Mouse (Mus musculus) left cerebral cortex, postnatal 36 days (tissue): ENCODE measurements around the gene Hormad2. TPM values are rescaled to one million over a fixed set of nuclear protein-coding genes. Genes with fewer than 3 reads are reported as not detected.

Experiments
- DNase-seq, 2 experiments: peaks; one replicate each; pipeline ENCODE4 v3.0.0; 2021 to 2022; ENCODE audit warnings: low spot score in 2 of 2, mixed read lengths in 1 of 2
- intact Hi-C: fragments of 180-260 bp; cut with DNase I; formaldehyde crosslinking; loops from one replicate; pipeline ENCODE4 v1.15.1; 2025
- total RNA-seq, 2 experiments: library from RNA; stranded (reverse); gene quantifications; 2 replicates each; pipeline ENCODE4 v1.2.3; 2021

Hormad2 gene
- total RNA-seq, 2 experiments from 2014 or later, result not detected

- intact Hi-C loops, result no loop called here
- peak; percentile 31 to 57 for DNase-seq
Observed at GRCm38 (mm10) chr11:4451116-4451515, 10.2 kb upstream of the Hormad2 start.

- no peak for DNase-seq
- intact Hi-C loops, result no loop called here
Observed at GRCm38 (mm10) chr11:4446195-4446868, 5.4 kb upstream of the Hormad2 start.

GRCm38 (mm10) chr11:4442280-4442679 lies 1.4 kb upstream of the Hormad2 start:
- intact Hi-C loops, result no loop called here
- DNase-seq, result no peak

GRCm38 (mm10) chr11:4438211-4438610 lies 2.7 kb downstream of the Hormad2 start:
- intact Hi-C loops, result loop anchor here (5.0 to 10.0 kb wide), 2 partner anchors 257 to 384 kb away; no protein-coding TSS in a partner anchor
- no peak for DNase-seq

- DNase-seq, result no peak
- intact Hi-C loops, result loop anchor here (2.0 to 10.0 kb wide), 3 partner anchors 257 to 429 kb away; no protein-coding TSS in a partner anchor
Observed at GRCm38 (mm10) chr11:4437318-4437717, 3.6 kb downstream of the Hormad2 start.

- DNase-seq, result no peak
- intact Hi-C loops, result loop anchor here (2.0 to 10.0 kb wide), 3 partner anchors 258 to 430 kb away; no protein-coding TSS in a partner anchor
Observed at GRCm38 (mm10) chr11:4436631-4437030, 4.3 kb downstream of the Hormad2 start.

- no peak for DNase-seq
- intact Hi-C loops, result loop anchor here (10.0 kb wide), 1 partner anchor 260 kb away; no protein-coding TSS in a partner anchor
Observed at GRCm38 (mm10) chr11:4434461-4434860, 6.4 kb downstream of the Hormad2 start.

GRCm38 (mm10) chr11:4423818-4424217 lies 17.1 kb downstream of the Hormad2 start:
- intact Hi-C loops, result no loop called here
- DNase-seq, result no peak

- intact Hi-C loops, result loop anchor here (1.0 kb wide), 1 partner anchor 164 kb away; no protein-coding TSS in a partner anchor
- DNase-seq, result no peak
Observed at GRCm38 (mm10) chr11:4422494-4423425, 18.1 kb downstream of the Hormad2 start.

- no peak for DNase-seq
- intact Hi-C loops, result loop anchor here (1.0 kb wide), 1 partner anchor 164 kb away; no protein-coding TSS in a partner anchor
Observed at GRCm38 (mm10) chr11:4421933-4422488, 18.9 kb downstream of the Hormad2 start.

- DNase-seq, result no peak
- intact Hi-C loops, result loop anchor here (10.0 kb wide), 1 partner anchor 283 kb away; the partner anchor contains the start of gene Rnf215
Observed at GRCm38 (mm10) chr11:4417986-4418385, 22.9 kb downstream of the Hormad2 start.

GRCm38 (mm10) chr11:4412294-4412693 lies 28.6 kb downstream of the Hormad2 start:
- DNase-seq, result no peak
- intact Hi-C loops, result loop anchor here (10.0 kb wide), 1 partner anchor 277 kb away; the partner anchor contains the start of gene Rnf215

GRCm38 (mm10) chr11:4404277-4404676 lies 36.6 kb downstream of the Hormad2 start:
- intact Hi-C loops, result no loop called here
- DNase-seq, result no peak

- intact Hi-C loops, result no loop called here
- no peak for DNase-seq
Observed at GRCm38 (mm10) chr11:4403381-4403780, 37.5 kb downstream of the Hormad2 start.

- intact Hi-C loops, result no loop called here
Observed at GRCm38 (mm10) chr11:4401251-4401650, 39.7 kb downstream of the Hormad2 start.

GRCm38 (mm10) chr11:4394226-4394625 lies 46.7 kb downstream of the Hormad2 start:
- intact Hi-C loops, result no loop called here
- DNase-seq, result no peak

More at GRCm38 (mm10) chr11:4401251-4401650, 39.7 kb downstream of the Hormad2 start:
- DNase-seq, result no peak

- intact Hi-C loops, result no loop called here
- no peak for DNase-seq
Observed at GRCm38 (mm10) chr11:4388018-4388417, 52.9 kb downstream of the Hormad2 start.

GRCm38 (mm10) chr11:4382321-4382720 lies 58.6 kb downstream of the Hormad2 start:
- DNase-seq, result no peak
- intact Hi-C loops, result no loop called here

GRCm38 (mm10) chr11:4379857-4380256 lies 61.0 kb downstream of the Hormad2 start:
- intact Hi-C loops, result no loop called here
- DNase-seq, result no peak

GRCm38 (mm10) chr11:4366389-4366788 lies 74.5 kb downstream of the Hormad2 start:
- intact Hi-C loops, result no loop called here

More at GRCm38 (mm10) chr11:4366389-4366788, 74.5 kb downstream of the Hormad2 start:
- no peak for DNase-seq
